Mouse (Mus musculus): ENCODE data around the gene Ktn1. TPM values are rescaled to one million over a fixed set of nuclear protein-coding genes. Genes with fewer than 3 reads are reported as not detected.

Ktn1 gene
- polyA plus RNA-seq, 1 experiment from 2014 or later = 98.3 TPM

Other genes starting within 250 kb of the Ktn1 start
- 46.8 and 63.8 TPM in 2 replicates for gene Dlgap5, start 230.0 kb upstream of the Ktn1 start, polyA plus RNA-seq (2014; fragmentation: Nextera tagmentation; extraction: Ambion mirVana)
- gene Fbxo34, start 198.0 kb upstream of the Ktn1 start, polyA plus RNA-seq (2014; fragmentation: Nextera tagmentation; extraction: Ambion mirVana) = 13.8 and 25.8 TPM in 2 replicates
- 9.2 and 16.9 TPM in 2 replicates for gene Atg14, start 77.8 kb upstream of the Ktn1 start, polyA plus RNA-seq (2014; fragmentation: Nextera tagmentation; extraction: Ambion mirVana)

Measured in kidney, embryonic 14.5 days (tissue).